Mouse (Mus musculus): ENCODE measurements around the gene Xpnpep2.

GRCm38 (mm10) chrX:48170368-48170767, 61.8 kb downstream of the Xpnpep2 start:
- TF ChIP-seq CTCF (IDR thresholded peaks at IDR 0.05; ENCODE audit: extremely low read depth, insufficient read length, insufficient replicate concordance, low read depth, low read length), result no peak
- TF ChIP-seq POLR2A (IDR thresholded peaks at IDR 0.05; ENCODE audit: low read depth, low read length), result no peak

Data from small intestine, adult 2 months (tissue).